Mouse (Mus musculus) right cerebral cortex, postnatal 4 days (tissue): ENCODE measurements at regions not wholly inside any gene's neighbourhood (a gene's known extent, or its start where the extent isn't known, plus 50 kb on each side); places are given as distances from the start of the nearest gene placed in this dataset.

Source experiments
- DNase-seq: peaks from one replicate; pipeline ENCODE4 v3.0.0-alpha.2; 2022

DNA sequence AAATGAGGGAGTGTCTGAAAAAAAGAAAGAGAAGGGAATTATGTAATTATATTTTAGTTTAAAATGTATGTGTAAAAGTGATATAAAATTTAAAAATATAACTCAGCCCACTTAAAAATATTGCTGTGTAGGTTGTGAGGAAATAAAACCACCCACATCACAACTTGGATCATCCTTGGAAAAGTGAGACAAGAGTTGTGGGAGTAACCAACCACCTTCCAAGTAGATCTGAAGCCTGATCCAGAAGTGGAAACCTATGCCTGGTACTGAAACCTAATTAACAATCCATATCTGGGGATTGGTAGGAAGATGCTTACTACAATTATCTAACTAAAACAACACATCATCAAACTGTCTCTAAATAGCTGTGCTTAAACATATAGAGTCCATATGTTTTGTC, 743.1 kb downstream of the Stim2 start:
- no peak for DNase-seq

GRCm38 (mm10) chr5:54746973-54747372, 748.7 kb downstream of the Stim2 start:
- DNase-seq = no peak

GRCm38 (mm10) chr5:54753372-54753771, 755.1 kb downstream of the Stim2 start:
- no peak for DNase-seq

- no peak for DNase-seq
Measured at GRCm38 (mm10) chr5:54759657-54760056, 761.4 kb downstream of the Stim2 start.

GRCm38 (mm10) chr5:54763019-54763418, 764.7 kb downstream of the Stim2 start:
- DNase-seq = no peak

DNA sequence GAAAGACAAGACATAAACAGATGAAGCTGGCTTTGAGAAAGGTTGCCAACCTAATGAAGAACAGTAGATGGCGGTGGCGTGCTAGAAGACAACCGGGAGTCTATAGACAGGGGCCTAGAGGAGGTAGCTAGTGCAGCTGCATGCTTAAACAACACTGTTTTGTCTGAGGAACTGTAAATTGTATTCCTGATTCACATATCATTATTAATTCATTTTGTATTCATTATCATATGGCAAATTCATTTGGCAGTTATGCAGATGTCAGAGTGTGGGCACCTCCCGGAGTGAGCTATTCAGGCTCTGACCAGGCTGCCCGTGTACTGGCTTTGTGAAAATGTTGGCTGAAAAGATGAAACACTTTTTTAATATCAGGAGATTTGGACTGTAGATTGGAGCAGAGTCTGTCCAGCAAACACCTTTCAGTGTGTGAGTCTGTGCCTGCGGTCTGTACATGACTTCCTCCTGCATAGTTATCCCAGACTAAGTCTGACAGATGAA, 798.7 kb downstream of the Stim2 start:
- DNase-seq = peak; percentile 68

DNA sequence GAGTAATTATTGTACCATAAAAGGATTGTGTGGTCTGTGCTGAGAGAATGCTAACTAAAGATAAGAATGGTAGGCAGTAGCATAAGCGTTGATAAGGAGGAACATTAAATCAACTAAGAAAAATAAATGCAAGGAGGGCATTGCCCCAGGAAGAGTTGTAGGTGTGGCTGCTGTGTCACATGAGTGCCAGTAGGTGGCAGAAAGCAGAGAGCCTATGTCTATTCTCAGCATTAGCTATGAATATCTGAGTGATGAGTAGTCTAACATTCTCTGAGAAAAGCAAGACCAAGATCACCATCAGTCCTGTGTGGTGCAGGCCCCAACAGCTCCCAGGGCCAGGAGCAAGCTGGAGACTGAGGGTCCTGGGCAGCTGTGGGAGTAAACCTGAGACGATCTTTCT, 828.8 kb downstream of the Stim2 start:
- no peak for DNase-seq
